Mouse (Mus musculus) cerebellum, adult 11-12 months (tissue): Measurements from ENCODE around the gene Rhbdd1.

Source experiments
- DNase-seq: peaks from one replicate; pipeline ENCODE4 v3.0.0; 2022

The Rhbdd1 gene

GRCm38 (mm10) chr1:82291930-82292712 is 24.1 kb upstream of the Rhbdd1 start:
- DNase-seq, result no peak

DNA sequence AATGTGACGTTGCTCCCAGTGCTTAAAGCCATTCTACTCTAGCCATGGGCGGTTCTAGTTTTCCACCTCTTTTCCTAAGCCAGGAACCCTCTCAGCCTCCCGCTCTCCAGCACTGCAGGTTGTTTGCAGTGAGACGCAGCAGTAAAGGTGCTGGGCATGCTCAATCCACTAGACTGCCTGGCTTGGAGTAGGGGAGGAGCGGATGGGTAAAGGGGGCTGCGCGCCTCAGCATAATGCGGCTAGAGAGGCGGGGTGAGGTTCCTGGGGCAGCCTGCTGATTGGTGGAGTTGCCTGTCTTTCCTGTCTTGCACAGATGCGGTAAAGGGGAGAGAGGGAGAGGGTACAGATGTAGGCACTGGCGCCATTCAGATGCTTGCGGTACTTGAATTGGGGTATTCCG is 23.5 kb upstream of the Rhbdd1 start:
- DNase-seq, result peak; percentile 81

- no peak for DNase-seq
Measured at GRCm38 (mm10) chr1:82294102-82294501, 22.1 kb upstream of the Rhbdd1 start.

- no peak for DNase-seq
Measured at GRCm38 (mm10) chr1:82298586-82298985, 17.7 kb upstream of the Rhbdd1 start.

DNA sequence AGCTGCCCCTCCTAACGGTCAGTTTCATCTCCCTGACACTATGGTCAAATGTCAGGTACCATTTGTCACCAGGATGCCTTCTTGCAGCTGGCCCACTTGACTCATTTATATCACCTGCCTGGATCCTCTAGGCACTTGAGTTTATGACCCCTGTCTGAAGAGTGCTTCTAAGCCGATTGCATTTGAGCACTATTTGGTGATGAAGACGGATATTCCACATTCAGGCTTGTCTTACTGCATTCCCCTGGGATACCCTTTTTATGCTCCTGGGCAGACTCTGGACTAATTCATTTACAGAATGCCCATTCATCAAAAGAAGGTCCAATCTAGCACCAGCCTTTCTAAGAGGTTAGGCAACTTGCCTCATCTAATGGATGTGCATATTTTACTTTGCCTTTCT is 11.8 kb upstream of the Rhbdd1 start:
- no peak for DNase-seq

DNA sequence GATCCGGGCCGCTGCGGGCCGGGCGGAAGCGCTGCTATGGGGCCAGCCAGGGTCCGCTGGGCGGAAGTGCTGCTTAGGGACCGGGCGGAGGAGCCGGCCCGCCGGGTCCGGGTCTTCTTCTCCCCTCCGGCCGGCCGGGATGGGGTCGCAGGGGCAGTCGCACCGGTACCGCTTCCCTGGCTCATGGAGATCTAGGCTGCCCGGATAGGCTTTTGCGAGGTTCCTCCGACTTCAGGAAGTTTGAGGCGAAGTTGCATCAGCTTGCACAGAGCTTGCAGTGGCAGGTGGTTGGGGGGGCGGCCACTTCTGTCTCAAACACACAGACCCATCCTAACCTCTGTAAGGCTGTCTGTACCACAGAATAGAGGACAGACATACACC is 484 bp downstream of the Rhbdd1 start:
- no peak for DNase-seq

DNA sequence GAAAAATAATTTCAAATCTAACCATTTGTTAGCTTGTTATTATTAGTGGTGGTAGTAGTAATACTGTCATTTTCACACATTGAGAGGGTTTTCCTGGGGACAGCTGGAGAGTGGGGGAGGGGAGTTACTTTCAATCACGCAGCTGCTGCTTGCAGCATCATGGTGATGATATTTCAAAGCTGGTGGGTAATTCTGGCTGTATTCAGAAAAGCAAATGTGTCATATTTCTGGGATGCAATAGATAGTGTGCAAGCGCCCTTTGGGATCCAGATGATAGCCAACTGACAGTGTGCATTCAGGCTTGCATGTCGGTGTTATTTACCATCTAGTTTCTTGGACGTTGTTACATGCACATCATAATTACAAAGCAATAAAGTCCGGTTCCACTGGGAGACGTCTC is 4.2 kb downstream of the Rhbdd1 start:
- DNase-seq, result no peak

- no peak for DNase-seq
Measured at GRCm38 (mm10) chr1:82320864-82321263, 4.6 kb downstream of the Rhbdd1 start.

DNA sequence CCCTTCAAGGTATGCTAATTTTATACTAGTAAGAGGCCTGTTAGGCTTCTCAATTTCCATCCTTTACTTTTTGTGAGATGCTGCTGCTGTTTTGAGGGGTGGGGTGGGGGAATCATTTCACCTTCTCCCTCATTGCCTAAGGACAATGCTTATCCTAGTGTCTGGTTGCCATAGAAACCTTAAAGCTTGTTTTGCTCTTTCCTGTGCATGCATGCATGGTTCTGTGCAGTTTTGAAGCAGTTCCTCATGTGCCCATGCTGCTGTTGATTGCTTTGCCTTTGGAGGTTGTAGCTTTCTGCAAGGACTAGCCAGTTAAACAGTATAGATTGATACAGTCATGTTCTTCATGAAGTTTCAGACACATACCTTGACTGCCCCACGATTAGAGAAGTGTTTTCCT is 5.2 kb downstream of the Rhbdd1 start:
- DNase-seq, result no peak

DNA sequence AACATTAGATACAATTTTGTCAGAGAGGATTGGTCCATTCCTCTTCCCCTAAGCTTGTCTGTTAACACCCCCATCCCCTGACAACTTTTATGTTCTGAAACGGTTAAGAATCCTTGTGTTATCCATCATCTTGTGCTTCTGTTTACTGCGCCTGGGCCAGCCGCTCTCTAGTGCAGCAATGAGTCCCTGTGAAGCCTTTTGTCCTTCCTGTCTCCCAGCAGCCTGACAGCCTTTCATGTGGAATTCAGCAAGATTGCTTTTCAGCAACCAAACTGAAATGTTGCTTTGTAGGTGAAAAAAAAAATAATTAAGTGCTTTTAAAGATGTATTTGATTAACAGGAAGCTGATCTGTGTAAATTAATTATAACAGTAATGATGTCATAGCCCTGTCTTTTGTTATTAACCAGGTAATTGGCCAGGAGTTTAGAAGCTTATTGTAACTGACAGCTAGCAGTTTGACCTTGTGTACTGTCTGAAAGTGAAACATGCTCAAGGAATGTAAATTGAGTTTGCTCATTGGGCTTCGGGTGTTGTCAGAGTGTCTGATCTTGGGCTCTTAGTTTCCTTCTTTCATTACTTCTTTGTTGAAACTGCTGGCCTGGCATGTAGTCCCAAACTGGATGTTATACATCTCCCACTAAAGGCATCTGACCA is 8.0 kb downstream of the Rhbdd1 start:
- no peak for DNase-seq

DNA sequence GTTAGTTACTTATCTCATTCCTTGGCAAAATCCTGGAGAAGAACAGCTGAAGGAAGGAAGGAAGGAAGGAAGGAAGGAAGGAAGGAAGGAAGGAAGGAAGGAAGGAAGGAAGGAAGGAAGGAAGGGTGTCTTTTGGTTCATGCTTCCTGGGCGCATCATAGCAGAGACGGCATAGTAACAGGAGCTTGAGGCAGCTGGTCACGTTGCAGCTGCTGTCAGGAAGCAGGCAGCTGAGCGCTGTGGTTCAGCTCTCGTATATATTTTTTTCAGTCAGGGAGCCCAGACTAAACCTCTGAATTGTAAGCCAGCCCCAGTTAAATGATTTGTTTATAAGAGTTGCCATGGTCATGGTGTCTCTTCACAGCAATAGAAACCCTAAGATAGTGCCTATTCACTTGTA is 9.9 kb downstream of the Rhbdd1 start:
- DNase-seq, result no peak

DNA sequence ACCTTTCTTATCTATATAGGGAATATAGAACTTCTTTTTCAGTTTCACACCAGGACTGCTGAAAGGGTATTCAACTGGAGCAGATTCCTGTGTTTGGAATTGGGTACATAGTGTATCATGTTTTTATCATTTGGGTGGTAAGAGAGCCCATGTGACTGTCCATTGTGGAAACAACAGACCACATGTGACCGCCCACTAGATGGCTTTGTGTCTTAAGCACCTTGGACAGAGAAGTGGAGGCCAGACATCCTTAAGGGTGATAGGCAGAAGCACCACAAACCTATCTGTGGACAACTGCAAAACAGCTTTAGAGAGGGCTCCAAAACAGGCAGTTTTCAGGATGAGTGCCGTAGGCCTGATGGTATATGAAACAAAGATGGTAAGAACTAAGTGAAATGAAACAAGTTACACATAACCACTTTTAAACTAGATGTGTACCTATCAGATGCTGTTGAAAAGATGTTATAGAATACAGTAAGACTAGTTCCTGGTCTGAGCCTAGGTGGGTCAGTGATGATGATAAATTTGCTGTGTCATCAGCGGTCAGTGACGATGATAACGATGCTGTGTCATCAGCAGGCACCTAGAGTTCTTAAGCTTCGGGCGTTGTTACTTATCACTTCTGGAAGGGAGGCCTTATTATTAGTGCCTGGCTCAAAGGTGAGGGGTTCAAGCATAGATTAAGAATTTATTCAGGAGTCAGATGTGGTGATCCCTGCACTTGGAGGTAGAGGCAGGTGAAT is 12.0 kb downstream of the Rhbdd1 start:
- DNase-seq, result no peak

- no peak for DNase-seq
Measured at GRCm38 (mm10) chr1:82329237-82329953, 13.1 kb downstream of the Rhbdd1 start.

- no peak for DNase-seq
Measured at GRCm38 (mm10) chr1:82329954-82330247, 13.6 kb downstream of the Rhbdd1 start.

DNA sequence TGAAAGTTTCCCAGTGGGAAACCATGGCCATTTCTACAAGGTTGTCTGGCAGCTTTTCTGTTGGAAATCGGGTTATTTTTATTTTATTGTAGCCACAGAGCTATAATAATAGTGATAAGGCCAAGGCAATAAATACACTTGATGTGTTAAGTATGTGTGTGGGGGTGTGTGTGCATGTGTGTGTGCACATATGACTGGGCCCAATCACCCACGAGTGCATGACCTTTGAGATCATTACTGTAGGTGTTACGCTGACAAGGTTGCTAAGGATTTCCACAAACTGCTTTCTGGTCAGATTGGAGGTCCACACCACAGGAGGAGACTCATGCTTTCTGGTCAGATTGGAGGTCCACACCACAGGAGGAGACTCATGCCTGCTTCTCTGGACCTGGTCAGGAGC is 18.3 kb downstream of the Rhbdd1 start:
- DNase-seq, result no peak

DNA sequence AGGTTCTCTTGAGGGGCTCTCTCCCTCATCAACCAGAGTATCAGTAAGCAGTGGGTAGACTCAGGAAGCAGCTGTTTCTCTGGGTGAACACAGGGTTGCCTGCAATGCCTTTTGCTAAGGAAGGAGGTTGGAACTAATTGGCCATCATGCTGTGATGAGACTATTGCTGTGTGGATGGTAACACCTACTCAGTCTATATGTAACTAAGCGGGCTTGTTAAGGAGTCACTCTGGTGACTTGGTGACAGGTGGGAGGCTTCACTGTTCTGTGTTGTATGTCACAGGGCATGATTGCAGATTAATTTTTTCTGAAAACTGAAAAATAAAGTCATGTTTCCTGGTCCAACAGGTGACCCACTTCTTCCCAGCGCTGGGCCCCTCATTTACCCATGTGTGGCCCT is 36.8 kb downstream of the Rhbdd1 start:
- no peak for DNase-seq

DNA sequence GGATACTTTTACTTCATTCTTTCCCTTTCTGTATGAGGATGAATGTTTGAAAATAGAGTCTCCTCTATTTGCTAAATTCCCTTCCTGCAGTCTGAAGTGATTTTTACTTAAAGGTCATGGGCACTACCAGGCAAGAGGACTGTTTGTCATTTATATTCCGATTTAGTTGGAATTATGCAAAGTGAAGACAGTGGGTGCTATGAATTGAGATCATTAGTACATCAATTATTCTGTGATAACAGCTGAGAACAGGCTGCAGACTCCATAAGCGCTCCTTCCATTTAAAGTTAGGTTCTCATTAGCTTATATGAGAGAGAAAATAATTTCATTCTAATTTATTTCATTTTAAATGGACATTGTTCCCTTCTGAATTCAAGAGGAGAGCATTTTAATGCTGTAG is 37.5 kb downstream of the Rhbdd1 start:
- DNase-seq, result no peak

DNA sequence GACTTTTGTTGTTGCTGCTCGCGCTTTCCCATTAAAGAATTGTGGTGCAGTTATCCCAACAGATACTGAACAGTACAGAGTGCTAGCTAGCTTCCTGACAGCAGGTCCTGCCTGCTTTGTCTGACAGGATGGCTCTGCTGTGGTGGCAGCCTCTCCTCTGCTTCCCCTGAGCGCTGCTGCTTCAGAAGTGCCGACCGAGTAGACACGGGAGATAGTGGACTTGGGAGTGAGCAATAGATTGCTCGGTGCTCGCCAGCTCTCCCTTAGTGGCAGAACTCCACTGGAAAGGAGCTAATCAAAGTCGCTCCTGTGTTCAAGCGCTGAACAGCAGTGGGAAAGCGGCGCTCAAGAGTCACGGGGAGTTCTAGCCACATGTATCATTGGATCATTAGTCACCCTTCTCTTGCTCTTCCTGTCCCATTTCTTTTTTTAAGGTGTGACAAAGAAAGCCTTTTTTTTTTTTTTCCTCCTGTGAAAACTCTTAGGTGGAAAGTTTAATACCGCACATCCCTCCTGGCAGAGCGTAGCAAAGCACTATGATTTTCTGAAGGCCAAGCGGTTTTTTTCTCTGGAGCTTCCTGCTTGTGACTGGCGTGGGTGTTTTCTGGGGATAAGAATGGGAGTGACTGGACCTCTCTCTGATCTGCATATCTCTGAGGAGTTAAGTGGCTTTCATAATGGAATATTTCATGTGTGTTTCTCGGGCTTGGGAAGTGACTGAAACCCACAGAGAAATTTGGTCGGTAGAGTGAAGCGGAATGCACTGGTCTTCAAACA is 42.8 kb downstream of the Rhbdd1 start:
- DNase-seq, result no peak

- no peak for DNase-seq
Measured at GRCm38 (mm10) chr1:82359648-82360026, 43.4 kb downstream of the Rhbdd1 start.

- no peak for DNase-seq
Measured at GRCm38 (mm10) chr1:82361240-82361639, 45.0 kb downstream of the Rhbdd1 start.

DNA sequence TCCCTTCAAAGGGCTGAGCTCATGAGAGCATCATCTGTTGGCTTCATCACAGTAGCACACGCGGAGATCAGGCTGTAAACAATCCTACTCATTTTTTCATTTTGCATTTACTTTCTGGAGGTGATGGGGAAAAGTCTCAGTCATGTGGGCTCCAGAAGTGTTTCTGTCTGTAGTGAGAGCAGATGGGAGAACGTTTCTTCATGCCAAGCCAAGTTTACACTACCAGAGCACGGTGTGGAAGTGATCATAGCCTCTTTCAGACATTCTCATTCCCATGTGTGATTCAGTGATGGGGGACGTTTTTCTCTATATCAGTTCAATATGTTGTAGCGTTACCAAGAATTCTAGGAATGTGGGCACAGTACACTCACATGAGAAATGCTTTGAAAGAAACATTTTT is 45.9 kb downstream of the Rhbdd1 start:
- no peak for DNase-seq

GRCm38 (mm10) chr1:82364047-82364446 is 47.8 kb downstream of the Rhbdd1 start:
- no peak for DNase-seq

- DNase-seq, result no peak
Measured at GRCm38 (mm10) chr1:82364468-82364867, 48.2 kb downstream of the Rhbdd1 start.
